Mouse (Mus musculus): ENCODE results near the gene Stard9. TPM values are rescaled to one million over a fixed set of nuclear protein-coding genes. Genes with fewer than 3 reads are reported as not detected.

Gene Stard9
- total and polyA plus RNA-seq, 3 experiments, result 0.50 to 1.1 TPM; not detected in 1

GRCm38 (mm10) chr2:120710154-120710553 lies 81.2 kb downstream of the Stard9 start (continued):
- TF ChIP-seq MYB (IDR thresholded peaks at IDR 0.05; ENCODE audit: low read depth, low read length) (peak; percentile 50; the same call in 1 of the 2 replicates), MAX (IDR thresholded peaks at IDR 0.05; ENCODE audit: low read length) (no peak), ZC3H11A (IDR thresholded peaks at IDR 0.05; ENCODE audit: low read depth, low read length) (no peak), CHD1 (IDR thresholded peaks at IDR 0.05; ENCODE audit: low read depth, low read length) (no peak), ZKSCAN1 (IDR thresholded peaks at IDR 0.05; ENCODE audit: low read depth, low read length) (no peak), MXI1 (IDR thresholded peaks at IDR 0.05; ENCODE audit: low read depth, low read length) (0 out of 2 replicates have a peak, but pooled peaks have one; percentile 39), E2F4 (IDR thresholded peaks at IDR 0.05; ENCODE audit: borderline replicate concordance, low read depth, low read length) (no peak), UBTF (IDR thresholded peaks at IDR 0.05; ENCODE audit: borderline replicate concordance, insufficient read depth, low read depth, low read length) (no peak), NRF1 (IDR thresholded peaks at IDR 0.05; ENCODE audit: insufficient read depth, low read depth, low read length, poor library complexity, severe bottlenecking) (no peak), JUND (IDR thresholded peaks at IDR 0.05; ENCODE audit: low read depth, low read length) (no peak), SIN3A (IDR thresholded peaks at IDR 0.05; ENCODE audit: low read length) (no peak; the same call in 1 of the 2 replicates), CHD2 (IDR thresholded peaks at IDR 0.05; ENCODE audit: low read length) (no peak), USF2 (IDR thresholded peaks at IDR 0.05; ENCODE audit: borderline replicate concordance in 1 of 2, insufficient read depth in 1 of 2, low read depth in 1 of 2, low read length in 2 of 2) (no peak), SMC3 (IDR thresholded peaks at IDR 0.05; ENCODE audit: low read depth, low read length) (no peak), KAT2A (conservative IDR thresholded peaks at IDR 0.05; ENCODE audit: low read depth, low read length) (no peak), TCF12 (IDR thresholded peaks at IDR 0.05; ENCODE audit: low read depth, low read length) (peak; percentile 76), ZNF384 (IDR thresholded peaks at IDR 0.05; ENCODE audit: low read depth, low read length) (no peak), GABPA (IDR thresholded peaks at IDR 0.05; ENCODE audit: low read depth, low read length) (no peak)

DNA sequence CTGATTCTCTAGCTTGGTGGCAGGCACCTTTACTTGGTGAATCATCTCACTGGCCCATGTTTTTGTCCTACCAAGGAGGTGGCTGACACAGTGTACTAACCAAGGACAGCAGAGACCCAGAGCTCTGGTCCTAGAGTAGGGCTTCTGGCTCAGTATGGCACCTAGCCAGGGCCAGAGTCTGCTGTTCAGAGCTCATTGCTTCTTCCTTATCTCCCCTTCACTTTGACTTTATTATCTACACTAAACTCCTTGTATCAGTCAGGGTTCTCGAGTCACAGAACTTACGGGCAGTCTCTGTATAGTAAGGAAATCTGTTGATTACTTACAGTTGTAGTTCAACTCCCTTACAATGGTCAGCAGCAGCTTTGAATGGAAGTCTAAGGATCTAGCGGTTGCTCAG lies 82.0 kb downstream of the Stard9 start:
- no peaks in the 10 kb centered on the region for H3K27me3 ChIP-seq (ENCODE audit: control insufficient read depth in 1 of 2, insufficient read depth in 2 of 2, low read length in 2 of 2)
- TF ChIP-seq ETS1 (IDR thresholded peaks at IDR 0.05; ENCODE audit: low read depth, low read length), result peak; percentile 62
- peak; percentile 75 to 83 for TF ChIP-seq EP300 (IDR thresholded peaks at IDR 0.05; ENCODE audit: low read depth in 1 of 2, low read length in 2 of 2)
- peak; percentile 79 for TF ChIP-seq TCF12 (IDR thresholded peaks at IDR 0.05; ENCODE audit: low read depth, low read length)
- no peak for TF ChIP-seq MYC (IDR thresholded peaks at IDR 0.05; ENCODE audit: low read depth, low read length)
- no peak for TF ChIP-seq ZC3H11A (IDR thresholded peaks at IDR 0.05; ENCODE audit: low read depth, low read length)
- no peak for TF ChIP-seq GABPA (IDR thresholded peaks at IDR 0.05; ENCODE audit: low read depth, low read length)
- TF ChIP-seq MYB (IDR thresholded peaks at IDR 0.05; ENCODE audit: low read depth, low read length), result no peak
- no peak for TF ChIP-seq HCFC1 (IDR thresholded peaks at IDR 0.05; ENCODE audit: low read depth, low read length)
- peak; percentile 85 for TF ChIP-seq RCOR1 (IDR thresholded peaks at IDR 0.05; ENCODE audit: low read depth, low read length)
- no peak for TF ChIP-seq E2F4 (IDR thresholded peaks at IDR 0.05; ENCODE audit: borderline replicate concordance, low read depth, low read length)
- TF ChIP-seq SIN3A (IDR thresholded peaks at IDR 0.05; ENCODE audit: low read length), result peak; percentile 65
- no peak for TF ChIP-seq USF2 (IDR thresholded peaks at IDR 0.05; ENCODE audit: borderline replicate concordance in 1 of 2, insufficient read depth in 1 of 2, low read depth in 1 of 2, low read length in 2 of 2)
- TF ChIP-seq GATA1 (IDR thresholded peaks at IDR 0.05; ENCODE audit: low read depth, low read length), result peak; percentile 89
- TF ChIP-seq ZKSCAN1 (IDR thresholded peaks at IDR 0.05; ENCODE audit: low read depth, low read length), result no peak
- peak; percentile 50 for TF ChIP-seq TAL1 (IDR thresholded peaks at IDR 0.05; ENCODE audit: low read length)
- no peak for TF ChIP-seq SMC3 (IDR thresholded peaks at IDR 0.05; ENCODE audit: low read depth, low read length)
- peaks cover 0 to 22% of the 10 kb centered on the region in 2 experiments; a peak in 2 of 4 replicates for H3K36me3 ChIP-seq (ENCODE audit: control insufficient read depth in 1 of 2, insufficient read depth in 2 of 2, low read length in 2 of 2)
- DNase-seq (ENCODE audit: low read depth, low spot score), result peak; percentile 65
- H3K9ac ChIP-seq (ENCODE audit: control insufficient read depth, low read depth, low read length, poor library complexity, severe bottlenecking), result no peak overlapping the region
- H3K79me2 ChIP-seq (ENCODE audit: control insufficient read depth, insufficient read depth, low read length, poor library complexity), result no peaks in the 10 kb centered on the region
- peaks cover 14 to 20% of the 10 kb centered on the region in 2 experiments for H3K4me1 ChIP-seq (ENCODE audit: control insufficient read depth in 1 of 2, insufficient read depth in 2 of 2, low read length in 2 of 2)
- no peak overlapping the region for H3K4me3 ChIP-seq (ENCODE audit: control insufficient read depth in 1 of 2, insufficient read depth in 1 of 2, low read depth in 2 of 2, low read length in 2 of 2)
- no peaks in the 10 kb centered on the region for H3K9me3 ChIP-seq (replicated peaks; ENCODE audit: insufficient read depth, low read length)
- no peak overlapping the region; the same call in 1 of the 2 replicates for H3K27ac ChIP-seq (ENCODE audit: control insufficient read depth, low read depth, low read length)
